Mouse (Mus musculus) midbrain, embryonic 10.5 days (tissue): ENCODE data around the gene F830045P16Rik. TPM values are rescaled to one million over a fixed set of nuclear protein-coding genes. Genes with fewer than 3 reads are reported as not detected.

Source experiments
- DNase-seq: peaks from one replicate; pipeline ENCODE4 v3.0.0-alpha.2; 2017; ENCODE audit warnings: low spot score
- H3K27ac ChIP-seq: fragments of 300-500 bp; sonication (generic); replicated peaks from 2 replicates; pipeline ENCODE4 v1.5.1; 2016; ENCODE audit warnings: mild to moderate bottlenecking
- H3K27me3 ChIP-seq: fragments of 300-500 bp; sonication (generic); 2 replicates; pipeline ENCODE4 v1.6.1; 2016; ENCODE audit warnings: low read depth, mild to moderate bottlenecking; ENCODE audit not compliant: poor library complexity, severe bottlenecking
- H3K36me3 ChIP-seq: fragments of 300-500 bp; sonication (generic); 2 replicates; pipeline ENCODE4 v1.6.1; 2016; ENCODE audit warnings: mild to moderate bottlenecking, moderate library complexity
- H3K4me1 ChIP-seq: fragments of 300-500 bp; sonication (generic); 2 replicates; pipeline ENCODE4 v1.6.1; 2016
- H3K4me3 ChIP-seq: fragments of 300-500 bp; sonication (generic); 2 replicates; pipeline ENCODE4 v1.5.1; 2016; ENCODE audit warnings: mild to moderate bottlenecking, moderate library complexity
- H3K9me3 ChIP-seq: fragments of 300-500 bp; sonication (generic); replicated peaks from 2 replicates; pipeline ENCODE4 v1.6.1; 2016; ENCODE audit warnings: mild to moderate bottlenecking
- WGBS: fragments of 180-500 bp; shearing (Covaris S2); methylation state at CpG from one replicate; pipeline ENCODE4 v1.1.7; 2016; 5-methylcytosine and 5-hydroxymethylcytosine counted together
- polyA plus RNA-seq: library from polyadenylated mRNA; unstranded; fragments of >200 nt; fragmentation: Nextera tagmentation; extraction: Ambion mirVana; gene quantifications from 2 replicates; pipeline ENCODE4 v1.2.1, GENCODE M21; 2016

F830045P16Rik gene
- polyA plus RNA-seq, 1 experiment from 2014 or later, result not detected

DNA sequence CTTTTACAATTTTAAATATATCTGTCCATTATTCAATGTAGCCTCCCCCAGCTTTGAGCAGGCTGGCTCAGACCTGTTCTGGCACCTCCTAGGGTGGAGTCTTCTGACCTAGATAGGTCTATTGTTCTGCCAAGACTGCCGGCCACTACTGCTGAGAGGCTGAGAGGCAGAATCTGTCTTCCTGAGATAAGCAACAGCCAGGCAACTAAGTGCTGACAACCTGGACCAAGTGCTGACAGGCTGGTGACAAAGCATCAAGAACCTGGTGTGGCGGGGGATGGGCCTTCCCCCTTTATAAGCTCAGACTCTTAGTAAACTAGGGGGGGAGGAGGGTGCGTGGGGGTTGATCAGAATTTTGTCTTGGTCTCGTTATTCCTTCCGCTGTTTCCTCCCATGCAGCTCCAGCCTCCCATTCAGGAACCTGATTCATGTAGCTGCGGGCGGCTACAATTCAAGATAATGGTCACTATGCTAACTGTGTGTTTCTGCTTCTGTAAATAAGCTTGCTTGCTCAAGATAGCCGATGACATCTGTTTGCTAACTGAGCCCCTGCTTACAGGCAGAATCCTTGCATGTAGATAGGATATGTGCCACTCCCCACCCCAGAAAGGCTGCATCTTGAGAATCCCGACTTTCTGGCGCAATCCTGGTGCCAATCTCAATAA, 115.4 kb downstream of the F830045P16Rik start:
- Histone ChIP-seq H3K27ac (no peak overlapping the region), H3K27me3 (no peaks in the 10 kb centered on the region), H3K4me1 (no peaks in the 10 kb centered on the region), H3K4me3 (no peak overlapping the region), H3K9me3 (0 out of 2 replicates have a peak, but pooled peaks cover 5% of the 10 kb centered on the region), H3K36me3 (no peaks in the 10 kb centered on the region)
- DNase-seq, result no peak
- WGBS, result 91% methylated on average over 10 of the region's 10 CpGs

DNA sequence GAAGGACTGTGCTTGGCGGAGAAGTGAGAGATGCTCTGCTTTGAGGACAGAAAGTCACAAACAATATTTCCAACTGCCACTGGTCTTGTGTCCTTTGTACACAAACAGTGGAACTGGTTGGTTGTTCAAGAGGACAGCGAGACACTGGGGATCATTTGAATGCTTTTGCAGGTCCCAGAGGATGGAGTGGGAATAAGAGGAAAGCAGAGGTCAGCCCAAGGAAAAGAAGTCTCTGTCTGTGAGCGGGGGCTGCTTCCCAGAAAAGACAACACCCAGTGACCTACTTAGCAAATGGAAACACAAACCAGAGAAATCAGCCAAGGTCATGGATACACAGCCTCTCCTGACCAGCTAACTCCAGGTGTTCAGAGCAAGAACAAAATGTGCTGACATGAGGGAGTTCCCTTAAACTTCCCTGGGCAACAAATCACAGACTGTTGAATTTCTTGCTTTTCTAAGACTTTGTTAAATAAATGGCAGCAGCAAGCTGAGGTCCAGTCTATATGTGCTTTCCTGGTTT, 117.0 kb downstream of the F830045P16Rik start:
- H3K4me1 ChIP-seq, result peaks cover 3% of the 10 kb centered on the region; the same call in 1 of the 2 replicates
- WGBS, result 92% methylated on average over 3 of the region's 3 CpGs

DNA sequence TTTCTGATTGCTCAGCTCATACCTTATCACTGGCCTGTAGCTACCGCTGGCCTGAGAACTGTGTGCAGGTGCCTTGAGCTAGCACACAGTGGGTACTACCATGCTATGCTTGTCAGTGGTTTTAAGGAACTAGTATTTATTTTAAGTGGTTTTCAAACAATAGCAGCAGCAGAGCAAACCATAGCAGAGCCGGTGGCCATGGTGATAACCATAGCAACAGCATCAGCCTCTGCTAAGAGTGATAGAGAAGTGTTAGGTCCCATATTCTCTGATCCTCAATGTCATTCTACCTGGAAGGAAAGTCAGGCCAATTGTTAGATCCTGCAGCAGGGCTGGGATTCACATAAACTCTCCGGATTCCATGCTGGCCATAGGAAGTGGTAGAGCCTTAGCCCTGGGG, 121.8 kb downstream of the F830045P16Rik start:
- no peak for DNase-seq
- 85% methylated on average over 3 of the region's 3 CpGs for WGBS
- Histone ChIP-seq H3K4me1 (peaks cover 5% of the 10 kb centered on the region; the same call in 1 of the 2 replicates), H3K4me3 (no peak overlapping the region), H3K36me3 (no peaks in the 10 kb centered on the region), H3K9me3 (no peaks in the 10 kb centered on the region), H3K27ac (no peak overlapping the region), H3K27me3 (no peaks in the 10 kb centered on the region)

More for the DNA sequence above, 117.0 kb downstream of the F830045P16Rik start:
- no peaks in the 10 kb centered on the region for H3K36me3 ChIP-seq
- DNase-seq, result no peak
- no peak overlapping the region for H3K4me3 ChIP-seq
- no peaks in the 10 kb centered on the region for H3K27me3 ChIP-seq
- 0 out of 2 replicates have a peak, but pooled peaks cover 5% of the 10 kb centered on the region for H3K9me3 ChIP-seq
- no peak overlapping the region for H3K27ac ChIP-seq

DNA sequence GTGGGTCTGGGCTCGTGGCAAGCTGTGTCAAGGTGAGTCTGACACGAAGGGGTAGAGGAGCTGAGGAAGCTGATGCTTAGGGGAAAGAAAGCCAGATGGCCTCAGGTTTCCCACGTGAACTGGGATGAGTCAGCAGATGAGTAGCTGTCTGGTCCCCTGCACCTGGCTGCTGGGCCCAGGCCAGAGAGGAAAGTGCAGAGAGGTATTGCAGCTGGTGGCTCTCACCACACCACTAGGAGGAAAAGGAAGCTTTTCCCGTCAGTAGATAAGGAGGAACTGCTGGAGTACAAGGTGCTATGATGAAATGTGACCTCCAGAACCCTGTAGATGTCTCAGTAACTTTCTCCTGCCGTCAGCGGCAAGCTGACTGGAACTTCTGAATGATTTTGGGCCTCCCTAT, 122.9 kb downstream of the F830045P16Rik start:
- no peak for DNase-seq
- no peaks in the 10 kb centered on the region for H3K36me3 ChIP-seq

DNA sequence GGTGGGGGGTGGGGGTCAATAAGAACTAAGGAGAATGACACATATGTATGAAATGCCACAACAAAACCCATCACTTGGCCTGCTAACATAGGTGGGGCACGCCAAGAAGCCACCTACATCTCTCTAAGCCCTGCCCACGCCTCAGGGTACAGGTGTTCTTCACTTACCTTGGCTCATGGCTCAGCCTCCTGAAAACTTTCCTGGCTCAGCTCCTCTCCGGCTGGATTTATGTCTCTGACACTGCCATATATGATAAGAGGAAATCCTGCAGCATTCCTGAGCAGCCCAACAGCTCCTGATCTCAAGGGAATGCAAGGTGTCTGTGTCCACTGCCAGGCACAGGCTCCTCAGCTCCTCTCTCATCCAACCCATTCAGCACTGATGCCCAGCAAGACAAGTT, 124.8 kb downstream of the F830045P16Rik start:
- 77% methylated on average over 3 of the region's 3 CpGs for WGBS
- Histone ChIP-seq H3K9me3 (no peaks in the 10 kb centered on the region), H3K4me1 (peaks cover 5% of the 10 kb centered on the region; the same call in 1 of the 2 replicates), H3K27me3 (no peaks in the 10 kb centered on the region), H3K4me3 (no peak overlapping the region), H3K36me3 (no peaks in the 10 kb centered on the region), H3K27ac (no peak overlapping the region)
- no peak for DNase-seq

More for the DNA sequence above, 122.9 kb downstream of the F830045P16Rik start:
- Histone ChIP-seq H3K9me3 (no peaks in the 10 kb centered on the region), H3K27ac (no peak overlapping the region), H3K4me1 (peaks cover 5% of the 10 kb centered on the region; the same call in 1 of the 2 replicates), H3K27me3 (no peaks in the 10 kb centered on the region), H3K4me3 (no peak overlapping the region)
- WGBS, result 76% methylated on average over 6 of the region's 6 CpGs

DNA sequence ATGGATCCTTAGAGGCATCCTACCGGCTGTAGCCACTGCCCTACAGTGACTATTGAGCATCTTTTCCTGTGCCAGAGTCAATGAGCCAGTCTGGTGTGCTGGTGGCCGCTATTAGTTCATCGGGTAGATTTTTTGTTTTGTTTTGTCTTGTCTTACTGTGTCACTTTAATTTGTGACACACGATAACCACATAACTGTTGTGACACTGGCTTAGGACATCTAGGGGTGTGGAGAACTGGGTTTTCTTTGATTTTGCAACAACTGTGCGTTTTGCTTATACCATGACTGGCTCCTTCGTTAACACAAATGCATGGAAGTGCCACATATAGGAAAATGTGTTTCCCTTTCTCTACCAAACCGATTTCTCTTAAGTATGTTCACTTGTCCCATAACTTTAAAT, 126.1 kb downstream of the F830045P16Rik start:
- WGBS, result 90% methylated on average over 7 of the region's 7 CpGs
- Histone ChIP-seq H3K4me3 (no peak overlapping the region), H3K36me3 (no peaks in the 10 kb centered on the region), H3K27ac (no peak overlapping the region), H3K27me3 (no peaks in the 10 kb centered on the region), H3K9me3 (no peaks in the 10 kb centered on the region), H3K4me1 (peaks cover 5% of the 10 kb centered on the region; the same call in 1 of the 2 replicates)
- DNase-seq, result no peak

DNA sequence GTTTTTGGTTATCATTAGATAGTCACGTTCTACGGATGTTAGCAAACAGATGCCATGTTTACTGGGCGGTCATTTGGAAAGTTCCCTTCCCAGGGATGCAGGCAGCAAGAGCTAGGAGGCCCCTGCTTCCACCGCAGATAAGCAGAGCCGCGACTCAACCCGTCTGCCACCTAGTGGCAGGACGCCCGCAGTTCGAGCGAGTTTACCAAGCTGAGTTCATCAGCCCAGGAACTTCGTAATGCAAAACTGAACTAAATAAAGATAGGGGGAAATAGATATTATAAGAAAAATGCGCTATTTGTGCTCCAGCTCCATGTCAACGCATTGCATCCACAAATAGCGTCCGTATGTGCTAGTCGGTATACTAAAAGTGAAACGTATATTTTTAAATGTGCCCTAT, 127.9 kb downstream of the F830045P16Rik start:
- Histone ChIP-seq H3K27ac (no peak overlapping the region), H3K27me3 (no peaks in the 10 kb centered on the region), H3K4me1 (no peaks in the 10 kb centered on the region), H3K36me3 (no peaks in the 10 kb centered on the region), H3K4me3 (no peak overlapping the region), H3K9me3 (no peaks in the 10 kb centered on the region)
- peak; percentile 72 for DNase-seq
- 20% methylated on average over 18 of the region's 18 CpGs for WGBS

Other genes with a start within 250 kb of the F830045P16Rik start
- 64.6 and 69.7 TPM in 2 replicates for gene Ckap2l, start 239.4 kb downstream of the F830045P16Rik start, polyA plus RNA-seq
- 0.10 and 0.11 TPM in 2 replicates for gene Il1a, start 226.6 kb downstream of the F830045P16Rik start, polyA plus RNA-seq
- gene Il1b, start 165.5 kb downstream of the F830045P16Rik start, polyA plus RNA-seq, result 0.14 TPM in 1 of 2 replicates, not detected in the other
- 15.7 and 16.0 TPM in 2 replicates for gene Sirpa, start 56.2 kb upstream of the F830045P16Rik start, polyA plus RNA-seq
- 0.15 and 0.32 TPM in 2 replicates for gene Pdyn, start 163.2 kb upstream of the F830045P16Rik start, polyA plus RNA-seq